Mouse (Mus musculus) heart, adult 9 months (tissue): ENCODE results near the gene Papss2.
"Not testable (repeated sequence)": the region's sequence is repeated elsewhere in the genome, so short reads cannot be mapped to it uniquely, and the experiment has no call there.

ENCODE experiments used
- DNase-seq, 2 experiments: peaks; one replicate each; pipeline ENCODE4 v3.0.0; 2022; ENCODE audit warnings: low spot score in 2 of 2

The Papss2 gene

GRCm38 (mm10) chr19:32638276-32638903, 42.8 kb downstream of the Papss2 start:
- no peak for DNase-seq

- no peak for DNase-seq
Observed at GRCm38 (mm10) chr19:32641535-32641934, 45.9 kb downstream of the Papss2 start.

GRCm38 (mm10) chr19:32641995-32642394, 46.4 kb downstream of the Papss2 start:
- no peak for DNase-seq

- DNase-seq, result no peak
Observed at GRCm38 (mm10) chr19:32643642-32644041, 48.1 kb downstream of the Papss2 start.

DNA sequence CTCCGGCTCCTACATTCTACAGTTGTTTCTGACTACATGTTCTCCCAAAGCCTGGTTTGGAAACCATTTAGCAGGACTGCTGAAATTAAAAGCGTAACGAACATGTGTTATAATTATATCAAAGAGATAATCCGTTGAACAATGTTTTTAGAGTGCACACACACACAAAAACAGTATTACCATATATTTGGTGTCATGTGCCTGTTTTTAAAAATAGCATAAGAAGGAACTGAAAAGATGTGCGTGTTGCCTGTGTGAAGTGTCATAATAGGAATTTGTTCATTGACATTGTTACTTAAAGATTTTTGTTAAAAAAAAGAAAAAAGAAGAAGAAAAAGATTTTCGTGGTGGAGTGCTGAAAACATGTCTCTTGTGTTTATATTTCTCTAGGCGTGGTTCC, 50.3 kb downstream of the Papss2 start:
- no peak for DNase-seq

DNA sequence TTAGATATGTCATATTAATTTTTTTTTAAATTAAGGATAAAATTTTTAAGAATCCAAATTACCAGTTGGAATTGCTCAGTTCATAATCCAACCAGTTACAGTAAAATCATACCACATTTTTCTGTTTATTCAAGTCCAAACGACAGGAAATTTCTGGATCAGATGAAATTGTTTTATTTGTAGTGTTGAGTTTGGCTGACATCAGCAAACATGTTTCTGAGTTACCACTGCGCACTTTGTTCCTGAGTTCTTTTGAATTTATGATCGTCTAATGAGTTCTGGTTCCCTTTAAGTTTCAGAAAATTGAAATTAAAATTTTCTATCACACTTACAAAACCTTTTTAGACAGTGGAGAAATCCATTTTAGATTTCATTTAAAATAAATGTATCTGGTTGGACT, 50.8 kb downstream of the Papss2 start:
- no peak for DNase-seq

DNA sequence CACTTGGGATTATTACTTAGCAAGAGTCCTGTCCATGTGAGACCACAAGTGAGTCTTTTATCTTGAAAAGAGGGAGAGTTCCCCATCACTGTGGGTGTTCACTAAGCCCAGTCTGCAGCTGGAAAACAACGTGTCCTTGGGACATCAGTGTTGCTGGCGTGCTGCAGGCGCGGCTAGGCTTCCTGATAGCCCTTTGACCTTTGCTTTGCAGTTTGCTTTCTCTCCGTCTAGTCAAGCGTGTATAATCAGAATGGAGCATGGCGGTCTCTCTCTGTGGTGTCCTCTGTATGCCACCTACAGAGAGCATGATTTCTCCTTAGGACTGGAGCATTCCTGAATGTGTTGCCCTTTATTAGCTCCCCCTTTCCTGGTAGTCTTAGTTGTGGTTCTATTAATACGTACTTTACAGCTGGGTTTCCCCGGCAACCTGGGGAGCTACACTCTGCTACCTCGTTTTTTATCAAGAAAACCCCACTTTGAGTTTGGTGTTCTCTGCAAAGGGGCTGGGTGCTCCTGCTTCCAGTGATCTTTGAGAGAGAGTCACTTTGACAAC, 52.5 kb downstream of the Papss2 start:
- DNase-seq, result no peak

- DNase-seq, result peak in 1 of 2 experiments; percentile 26
Observed at GRCm38 (mm10) chr19:32651046-32651445, 55.5 kb downstream of the Papss2 start.

DNA sequence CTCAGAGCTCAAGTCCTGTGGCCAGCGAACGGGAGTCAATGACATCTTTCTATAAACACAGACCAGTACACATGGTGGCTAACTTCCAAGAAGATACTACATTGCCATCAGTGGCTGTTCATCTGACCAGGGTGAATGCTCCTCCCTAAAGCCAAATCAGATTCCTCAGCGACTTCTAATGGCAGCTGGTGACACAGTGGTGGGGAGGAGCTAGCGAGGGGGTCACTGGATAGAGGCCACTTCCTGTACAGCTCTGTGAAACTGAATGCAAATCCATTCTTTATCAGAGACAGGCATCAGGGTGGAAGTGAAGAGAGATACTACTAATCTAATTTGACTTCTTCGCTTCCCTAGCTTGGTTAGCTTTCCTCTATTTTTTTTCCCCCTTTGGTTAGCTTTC, 57.5 kb downstream of the Papss2 start:
- no peak for DNase-seq

DNA sequence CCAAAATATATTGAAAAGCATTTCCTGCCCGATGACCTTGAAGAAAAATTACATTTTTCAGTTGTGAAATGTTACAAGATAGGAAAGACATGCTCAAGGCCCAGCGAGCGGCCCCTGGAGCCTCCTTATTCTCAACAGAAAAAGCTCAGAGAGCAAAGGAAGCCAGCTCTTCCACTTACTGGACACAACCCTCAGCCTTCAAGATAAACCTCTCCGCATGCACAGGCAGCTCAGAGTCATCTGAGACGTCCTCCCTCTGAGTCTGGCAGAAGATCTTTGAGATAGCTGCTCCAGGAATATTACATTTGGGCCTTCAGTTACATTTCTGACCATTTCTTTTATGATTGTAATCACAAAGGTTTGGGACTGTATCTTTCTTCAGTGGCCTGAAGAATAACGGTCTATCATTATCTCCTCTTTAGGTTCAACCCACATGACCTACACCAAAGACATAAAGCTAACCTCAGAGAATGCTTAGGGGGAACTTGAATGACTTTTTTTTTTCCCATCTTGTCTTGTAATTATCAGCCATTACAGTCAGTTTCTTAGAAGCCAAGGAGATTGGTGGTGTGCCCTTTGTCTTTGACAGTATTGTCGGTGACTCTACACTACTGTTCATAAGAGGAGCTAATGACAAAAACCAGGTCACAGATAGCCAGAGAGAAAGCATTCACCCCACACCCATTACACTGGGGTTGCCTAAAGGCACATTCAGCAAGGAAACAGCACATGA, 58.2 kb downstream of the Papss2 start:
- DNase-seq, result no peak

GRCm38 (mm10) chr19:32659346-32659745, 63.8 kb downstream of the Papss2 start:
- DNase-seq, result no peak

- DNase-seq, result no peak
Observed at GRCm38 (mm10) chr19:32662936-32663335, 67.3 kb downstream of the Papss2 start.

GRCm38 (mm10) chr19:32665243-32665642, 69.7 kb downstream of the Papss2 start:
- DNase-seq, result no peak

DNA sequence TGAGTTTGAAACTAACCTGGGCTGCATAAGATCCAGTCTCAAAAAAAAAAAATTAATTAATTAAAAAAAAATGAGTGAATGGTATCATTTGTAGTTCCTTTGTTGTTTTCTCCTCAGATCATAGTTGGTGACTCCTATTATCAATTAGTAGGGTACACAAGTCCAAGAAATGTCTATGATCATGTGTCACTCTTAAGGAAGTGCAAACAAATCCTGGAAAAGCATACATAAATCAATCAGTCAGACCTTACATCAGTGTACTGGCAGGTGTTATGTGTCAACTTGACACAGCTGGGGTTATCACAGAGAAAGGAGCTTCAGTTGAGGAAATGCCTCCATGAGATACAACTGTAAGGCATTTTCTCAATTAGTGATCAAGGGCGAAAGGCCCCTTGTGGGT, 72.2 kb downstream of the Papss2 start:
- DNase-seq, result not testable (repeated sequence)

DNA sequence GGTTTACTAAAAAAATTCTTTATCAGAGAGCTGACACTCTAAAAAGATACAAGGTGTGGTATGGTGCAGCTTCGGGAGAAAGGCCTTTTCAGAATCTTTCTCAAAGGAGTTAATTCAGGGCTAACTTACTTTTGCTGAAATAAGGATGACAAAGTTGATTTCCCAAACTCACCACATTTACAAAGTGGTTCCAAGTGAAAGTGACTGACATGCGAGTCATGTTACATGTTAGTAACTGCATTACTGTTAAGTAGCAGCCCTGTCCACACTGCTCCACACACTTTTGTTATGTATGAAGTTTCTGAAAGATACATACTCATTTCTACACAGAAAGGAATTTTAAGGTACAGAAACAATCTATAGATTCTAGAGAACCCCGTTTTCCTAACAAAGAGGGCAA, 80.2 kb downstream of the Papss2 start:
- no peak for DNase-seq

DNA sequence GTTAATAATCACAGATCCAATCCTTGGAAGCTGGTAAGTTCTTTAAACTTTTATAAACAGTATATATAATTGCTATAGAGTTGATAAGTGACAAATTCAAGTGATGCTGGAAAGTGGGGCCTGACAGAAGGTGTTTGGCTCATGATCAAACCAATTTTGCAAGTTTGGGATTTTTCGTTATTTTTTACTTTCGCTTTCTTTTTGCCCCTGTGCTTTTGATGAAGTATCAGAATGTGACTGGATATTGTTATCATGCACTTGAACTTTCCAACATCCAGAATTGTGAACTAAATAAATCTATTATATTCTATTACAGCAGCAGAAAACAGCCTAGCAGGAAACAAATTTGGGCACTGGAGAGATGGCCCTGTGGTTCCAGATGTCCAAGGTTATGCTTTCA, 85.3 kb downstream of the Papss2 start:
- DNase-seq, result no peak

- DNase-seq, result no peak
Observed at GRCm38 (mm10) chr19:32683081-32683480, 87.5 kb downstream of the Papss2 start.

- DNase-seq, result no peak
Observed at GRCm38 (mm10) chr19:32687721-32688120, 92.1 kb downstream of the Papss2 start.

GRCm38 (mm10) chr19:32688227-32688626, 92.6 kb downstream of the Papss2 start:
- not testable (repeated sequence) for DNase-seq

DNA sequence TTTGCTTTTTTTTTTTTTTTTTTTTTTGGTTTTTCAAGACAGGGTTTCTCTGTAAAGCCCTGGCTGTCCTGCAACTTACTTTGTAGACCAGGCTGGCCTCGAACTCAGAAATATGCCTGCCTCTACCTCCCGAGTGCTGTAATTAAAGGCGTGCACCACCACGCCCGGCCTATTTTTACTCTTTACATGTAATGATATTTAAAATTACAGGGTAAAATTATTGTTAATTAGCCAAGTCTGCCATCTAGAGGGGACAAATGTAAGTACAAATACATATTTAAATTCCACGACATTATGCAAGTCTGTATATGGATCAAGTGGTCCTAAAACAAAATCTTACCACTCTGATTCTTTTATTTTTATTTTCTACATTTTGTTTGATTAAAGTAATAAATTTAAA, 94.1 kb downstream of the Papss2 start:
- DNase-seq, result peak in 1 of 2 experiments; percentile 11

DNA sequence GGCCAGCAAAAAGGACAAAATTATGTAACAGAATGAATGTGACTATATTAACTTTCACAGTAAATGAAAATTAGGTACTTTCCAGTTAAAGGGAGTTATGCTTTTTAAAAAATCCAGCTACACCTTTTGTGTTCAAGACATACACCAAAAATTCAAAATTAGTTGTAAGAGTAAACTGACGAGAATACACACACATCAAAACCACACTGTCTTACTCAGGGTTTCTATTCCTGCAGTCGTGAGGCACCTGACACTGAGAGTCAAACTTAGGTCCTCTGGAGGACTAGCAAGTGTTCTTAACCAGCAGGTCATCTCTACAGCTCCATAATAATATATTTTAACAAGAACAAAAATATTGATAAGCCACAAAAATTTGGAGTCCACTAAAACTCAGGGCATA, 101.1 kb downstream of the Papss2 start:
- no peak for DNase-seq

- no peak for DNase-seq
Observed at GRCm38 (mm10) chr19:32702191-32702590, 106.6 kb downstream of the Papss2 start.

GRCm38 (mm10) chr19:32708996-32709395, 113.4 kb downstream of the Papss2 start:
- DNase-seq, result no peak
